In the genomic region with DNA sequence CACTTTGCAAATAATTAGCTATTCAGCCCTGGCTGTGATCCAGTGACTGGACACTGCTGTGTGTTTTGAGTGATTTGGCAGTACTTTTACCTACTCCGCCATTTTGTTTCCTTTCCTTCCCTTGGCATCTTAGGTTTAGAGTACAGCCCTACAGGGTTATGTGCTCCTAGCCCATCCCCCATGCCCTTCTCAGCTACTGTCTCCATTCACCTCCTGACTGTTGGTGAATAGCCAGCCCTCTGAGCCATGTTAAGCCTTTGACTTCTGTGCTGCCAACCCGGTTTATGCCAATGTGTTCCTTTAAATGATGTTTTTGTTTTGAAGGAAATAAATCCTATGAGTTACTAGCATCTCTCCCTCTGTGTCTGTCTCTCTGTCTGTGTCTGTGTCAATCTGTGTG, we compare ENCODE assay signal across 15 mouse cellular contexts.
A peak's percentile ranks its signal among the peaks of the same experiment; 100 is the strongest.
DNase-seq lines count a peak whose midpoint lies in the region.
"Had no signal": no experiment of that assay in that cellular context is flagged by ENCODE, and none has a peak within 500 bp of the region (broad histone marks: within the 10 kb centered on the region; RNA-seq: fewer than 3 reads in every experiment).

No protein-coding gene starts in this region.

- intact Hi-C loops in left cerebral cortex, postnatal 4 days (cut with DNase I): no loop called here
- intact Hi-C loops in left cerebral cortex, postnatal 14 days (cut with DNase I): no loop called here

- DNase-seq in cerebellum, postnatal 14 days: peak; percentile 59 to 60
- DNase-seq in cerebellum, adult 8-10 months: no peak
- DNase-seq in left cerebral cortex, postnatal 4 days: peak; percentile 38
- DNase-seq in left cerebral cortex, postnatal 14 days (ENCODE audit: low spot score in 2 of 2): no peak
- peak; percentile 36 for DNase-seq in R1 (ENCODE audit: low read depth, low spot score)
- no peak for DNase-seq in embryo, embryonic 9.5 days (ENCODE audit: extremely low spot score)
- DNase-seq: adrenal gland, postnatal 10 days; adrenal gland, postnatal 36 days; B cell, adult 2 months; cerebellum, adult 18-20 months; cerebellum, adult 9-11 months; gastrocnemius, postnatal 25 days; heart, adult 18-20 months; heart, postnatal 10 days; heart, postnatal 36 days had no signal

Comparison
In these comparisons a context has a peak if more than half of its experiments do, and no peak if none do; other contexts are left out.
1. DNase-seq: peak in cerebellum, postnatal 14 days (2 of 2), left cerebral cortex, postnatal 4 days (single experiment) and R1 (single experiment); none in cerebellum, adult 8-10 months (single experiment), left cerebral cortex, postnatal 14 days (0 of 2) and embryo, embryonic 9.5 days (single experiment).